Mouse (Mus musculus): ENCODE results near the gene Plcb1.

The Plcb1 gene

GRCm38 (mm10) chr2:135067419-135067818 lies 281.6 kb downstream of the Plcb1 start:
- DNase-seq (ENCODE audit: low read depth, low spot score): no peak

- DNase-seq (ENCODE audit: low read depth, low spot score): no peak
Measured at GRCm38 (mm10) chr2:135071349-135071748, 285.5 kb downstream of the Plcb1 start.

GRCm38 (mm10) chr2:135072503-135072902 lies 286.6 kb downstream of the Plcb1 start:
- no peak for DNase-seq (ENCODE audit: low read depth, low spot score)

- no peak for DNase-seq (ENCODE audit: low read depth, low spot score)
Measured at GRCm38 (mm10) chr2:135073014-135073413, 287.1 kb downstream of the Plcb1 start.

GRCm38 (mm10) chr2:135075375-135075774 lies 289.5 kb downstream of the Plcb1 start:
- DNase-seq (ENCODE audit: low read depth, low spot score): no peak

GRCm38 (mm10) chr2:135092588-135093162 lies 306.8 kb downstream of the Plcb1 start:
- DNase-seq (ENCODE audit: low read depth, low spot score): no peak

GRCm38 (mm10) chr2:135101292-135101691 lies 315.4 kb downstream of the Plcb1 start:
- DNase-seq (ENCODE audit: low read depth, low spot score): no peak

GRCm38 (mm10) chr2:135101943-135102342 lies 316.1 kb downstream of the Plcb1 start:
- DNase-seq (ENCODE audit: low read depth, low spot score): no peak

GRCm38 (mm10) chr2:135106649-135107048 lies 320.8 kb downstream of the Plcb1 start:
- no peak for DNase-seq (ENCODE audit: low read depth, low spot score)

- DNase-seq (ENCODE audit: low read depth, low spot score): no peak
Measured at GRCm38 (mm10) chr2:135108607-135109006, 322.7 kb downstream of the Plcb1 start.

GRCm38 (mm10) chr2:135114501-135115128 lies 328.7 kb downstream of the Plcb1 start:
- no peak for DNase-seq (ENCODE audit: low read depth, low spot score)

- DNase-seq (ENCODE audit: low read depth, low spot score): no peak
Measured at GRCm38 (mm10) chr2:135123057-135123456, 337.2 kb downstream of the Plcb1 start.

GRCm38 (mm10) chr2:135123695-135124343 lies 338.0 kb downstream of the Plcb1 start:
- DNase-seq (ENCODE audit: low read depth, low spot score): no peak

- DNase-seq (ENCODE audit: low read depth, low spot score): no peak
Measured at GRCm38 (mm10) chr2:135140576-135140975, 354.7 kb downstream of the Plcb1 start.

- no peak for DNase-seq (ENCODE audit: low read depth, low spot score)
Measured at GRCm38 (mm10) chr2:135152289-135152688, 366.4 kb downstream of the Plcb1 start.

- DNase-seq (ENCODE audit: low read depth, low spot score): no peak
Measured at GRCm38 (mm10) chr2:135153248-135153647, 367.4 kb downstream of the Plcb1 start.

- DNase-seq (ENCODE audit: low read depth, low spot score): no peak
Measured at GRCm38 (mm10) chr2:135156055-135156454, 370.2 kb downstream of the Plcb1 start.

- no peak for DNase-seq (ENCODE audit: low read depth, low spot score)
Measured at GRCm38 (mm10) chr2:135157961-135158360, 372.1 kb downstream of the Plcb1 start.

- DNase-seq (ENCODE audit: low read depth, low spot score): no peak
Measured at GRCm38 (mm10) chr2:135161673-135162072, 375.8 kb downstream of the Plcb1 start.

GRCm38 (mm10) chr2:135165512-135165911 lies 379.6 kb downstream of the Plcb1 start:
- DNase-seq (ENCODE audit: low read depth, low spot score): no peak

GRCm38 (mm10) chr2:135175544-135175943 lies 389.7 kb downstream of the Plcb1 start:
- DNase-seq (ENCODE audit: low read depth, low spot score): no peak

- no peak for DNase-seq (ENCODE audit: low read depth, low spot score)
Measured at GRCm38 (mm10) chr2:135187659-135188058, 401.8 kb downstream of the Plcb1 start.

- no peak for DNase-seq (ENCODE audit: low read depth, low spot score)
Measured at GRCm38 (mm10) chr2:135200830-135201229, 415.0 kb downstream of the Plcb1 start.

Measured in brain, embryonic 18.5 days (tissue).